Mouse (Mus musculus) kidney, postnatal 0 days (tissue): ENCODE measurements around the gene Efemp2. TPM values are rescaled to one million over a fixed set of nuclear protein-coding genes. Genes with fewer than 3 reads are reported as not detected.

Experiments used
- ATAC-seq: fragments of 200-750 bp; cut with Nextera tagmentation; replicated peaks from 2 replicates; pipeline ENCODE4 v1.8.0; 2017; ENCODE audit warnings: low read depth, moderate number of reproducible peaks, moderate TSS enrichment, moderate library complexity; ENCODE audit not compliant: low FRiP score
- DNase-seq: peaks from one replicate; pipeline ENCODE4 v3.0.0-alpha.2; 2016; ENCODE audit warnings: low spot score
- H3K27ac ChIP-seq: fragments of 300-500 bp; sonication (generic); 2 replicates; pipeline ENCODE4 v1.5.1; 2014; ENCODE audit warnings: mild to moderate bottlenecking
- H3K27me3 ChIP-seq: fragments of 300-500 bp; sonication (generic); 2 replicates; pipeline ENCODE4 v1.6.1; 2014; ENCODE audit warnings: low read length, mixed read lengths; ENCODE audit not compliant: insufficient read depth
- H3K36me3 ChIP-seq: fragments of 300-500 bp; sonication (generic); 2 replicates; pipeline ENCODE4 v1.6.1; 2014; ENCODE audit warnings: low read length, mixed read lengths; ENCODE audit not compliant: insufficient read depth
- H3K4me1 ChIP-seq: fragments of 300-500 bp; sonication (generic); replicated peaks from 2 replicates; pipeline ENCODE4 v1.6.1; 2014; ENCODE audit warnings: antibody characterized with exemption, low read length, mixed read lengths; ENCODE audit not compliant: insufficient read depth
- H3K4me2 ChIP-seq: fragments of 300-500 bp; sonication (generic); 2 replicates; pipeline ENCODE4 v1.6.1; 2014; ENCODE audit warnings: mild to moderate bottlenecking, low read length, moderate library complexity, mixed read lengths
- H3K4me3 ChIP-seq: fragments of 300-500 bp; sonication (generic); replicated peaks from 2 replicates; pipeline ENCODE4 v1.5.1; 2014; ENCODE audit warnings: low read depth, low read length
- H3K9ac ChIP-seq: fragments of 300-500 bp; sonication (generic); 2 replicates; pipeline ENCODE4 v1.6.1; 2014; ENCODE audit warnings: low read depth, low read length
- H3K9me3 ChIP-seq: fragments of 300-500 bp; sonication (generic); replicated peaks from 2 replicates; pipeline ENCODE4 v1.6.1; 2016; ENCODE audit warnings: low read length, inconsistent platforms, mixed read lengths
- CTCF ChIP-seq: IDR thresholded peaks from 2 replicates; pipeline ENCODE4 v1.5.1; 2016; ENCODE audit warnings: antibody characterized with exemption, low read depth, mild to moderate bottlenecking, moderate library complexity
- WGBS: fragments of 180-500 bp; shearing (Covaris S2); extraction: QIAGEN DNeasy Blood & Tissue Kit; methylation state at CpG from one replicate; pipeline ENCODE4 v1.1.7; 2014; 5-methylcytosine and 5-hydroxymethylcytosine counted together
- polyA plus RNA-seq: library from polyadenylated mRNA; unstranded; fragments of >200 nt; fragmentation: Nextera tagmentation; extraction: Ambion mirVana; gene quantifications from 2 replicates; pipeline ENCODE4 v1.2.1, GENCODE M21; 2015

The Efemp2 gene
- polyA plus RNA-seq, 1 experiment from 2014 or later: 126 TPM

GRCm38 (mm10) chr19:5433951-5434350, 39.8 kb upstream of the Efemp2 start:
- Histone ChIP-seq H3K27me3 (no peaks in the 10 kb centered on the region), H3K4me3 (no peak overlapping the region), H3K9ac (peak overlapping the region; percentile 47; the same call in 1 of the 2 replicates), H3K4me1 (peaks cover 8% of the 10 kb centered on the region), H3K4me2 (peak overlapping the region; percentile 82), H3K36me3 (0 out of 2 replicates have a peak, but pooled peaks cover 3% of the 10 kb centered on the region), H3K9me3 (no peaks in the 10 kb centered on the region), H3K27ac (peak overlapping the region; percentile 66)
- WGBS: 53% methylated on average over 7 of the region's 7 CpGs
- TF ChIP-seq CTCF: no peak
- no peak for ATAC-seq
- no peak for DNase-seq

- DNase-seq: no peak
- Histone ChIP-seq H3K36me3 (no peaks in the 10 kb centered on the region), H3K27ac (no peak overlapping the region), H3K9me3 (no peaks in the 10 kb centered on the region), H3K9ac (no peak overlapping the region), H3K4me2 (no peak overlapping the region), H3K4me3 (no peak overlapping the region), H3K27me3 (peaks cover 8% of the 10 kb centered on the region; the same call in 1 of the 2 replicates), H3K4me1 (peaks cover 16% of the 10 kb centered on the region)
- 58% methylated on average over 9 of the region's 9 CpGs for WGBS
- no peak for TF ChIP-seq CTCF
- no peak for ATAC-seq
These were observed 29.3 kb upstream of the Efemp2 start for GRCm38 (mm10) chr19:5444371-5444908.

GRCm38 (mm10) chr19:5444954-5445353, 28.8 kb upstream of the Efemp2 start:
- peak; percentile 19; the same call in 1 of the 2 replicates for ATAC-seq
- H3K27me3 ChIP-seq: peaks cover 8% of the 10 kb centered on the region; the same call in 1 of the 2 replicates
- no peak for TF ChIP-seq CTCF

GRCm38 (mm10) chr19:5445747-5446146, 28.0 kb upstream of the Efemp2 start:
- no peak overlapping the region for H3K9ac ChIP-seq
- no peak overlapping the region for H3K27ac ChIP-seq
- H3K4me3 ChIP-seq: no peak overlapping the region
- no peak for DNase-seq
- no peak overlapping the region for H3K4me2 ChIP-seq
- peaks cover 8% of the 10 kb centered on the region; the same call in 1 of the 2 replicates for H3K27me3 ChIP-seq
- WGBS: 85% methylated on average over 5 of the region's 5 CpGs
- H3K4me1 ChIP-seq: peaks cover 16% of the 10 kb centered on the region
- TF ChIP-seq CTCF: no peak
- H3K36me3 ChIP-seq: no peaks in the 10 kb centered on the region
- ATAC-seq: no peak
- H3K9me3 ChIP-seq: no peaks in the 10 kb centered on the region

More at GRCm38 (mm10) chr19:5444954-5445353, 28.8 kb upstream of the Efemp2 start:
- Histone ChIP-seq H3K4me1 (peaks cover 16% of the 10 kb centered on the region), H3K4me2 (no peak overlapping the region), H3K9ac (0 out of 2 replicates have a peak overlapping the region, but pooled peaks have one; percentile 4), H3K4me3 (no peak overlapping the region), H3K36me3 (no peaks in the 10 kb centered on the region), H3K27ac (no peak overlapping the region), H3K9me3 (no peaks in the 10 kb centered on the region)
- 7% methylated on average over 7 of the region's 7 CpGs for WGBS
- DNase-seq: no peak

- DNase-seq (peak; percentile 65), ATAC-seq (peak; percentile 41)
- Histone ChIP-seq H3K9ac (peak within 1 kb of the TSS; percentile 36), H3K27ac (no peak within 1 kb of the TSS), H3K4me3 (peak within 1 kb of the TSS; percentile 58), H3K27me3 (peaks cover 8% of the 10 kb centered on the region; the same call in 1 of the 2 replicates), H3K4me2 (peak within 1 kb of the TSS; percentile 96), H3K9me3 (no peaks in the 10 kb centered on the region), H3K36me3 (no peaks in the 10 kb centered on the region), H3K4me1 (peaks cover 16% of the 10 kb centered on the region)
- no peak for TF ChIP-seq CTCF
- WGBS: under 1% methylated on average over 70 of the region's 70 CpGs
These were observed 26.0 kb upstream of the Efemp2 start, which contains the start of gene Fosl1 for GRCm38 (mm10) chr19:5447515-5448353. Gene Fosl1, plus strand, starts transcription at chr19:5447547.

GRCm38 (mm10) chr19:5448354-5449150, 25.2 kb upstream of the Efemp2 start:
- no peak overlapping the region for H3K27ac ChIP-seq
- peak overlapping the region; percentile 58 for H3K4me3 ChIP-seq
- H3K27me3 ChIP-seq: peaks cover 8% of the 10 kb centered on the region; the same call in 1 of the 2 replicates
- H3K4me1 ChIP-seq: peaks cover 16% of the 10 kb centered on the region
- ATAC-seq: no peak
- H3K36me3 ChIP-seq: no peaks in the 10 kb centered on the region
- peak overlapping the region; percentile 96 for H3K4me2 ChIP-seq
- H3K9ac ChIP-seq: no peak overlapping the region
- no peaks in the 10 kb centered on the region for H3K9me3 ChIP-seq
- no peak for TF ChIP-seq CTCF
- DNase-seq: no peak
- 5% methylated on average over 36 of the region's 36 CpGs for WGBS
